Mouse (Mus musculus) erythroblast, adult 5-6 weeks (primary cell): ENCODE data around the gene Krt23. TPM values are rescaled to one million over a fixed set of nuclear protein-coding genes. Genes with fewer than 3 reads are reported as not detected.
A peak's percentile ranks its signal among the peaks of the same experiment; 100 is the strongest.

Experiments
- ATAC-seq: replicated peaks from 2 replicates; pipeline ENCODE4 v1.8.0; 2016; ENCODE audit warnings: moderate number of reproducible peaks, mild to moderate bottlenecking, moderate TSS enrichment, inconsistent platforms; ENCODE audit not compliant: poor library complexity, low FRiP score, severe bottlenecking
- total RNA-seq, 2 experiments: library from RNA; stranded (forward) in 1 of 2; stranded (reverse) in 1 of 2; fragments of 150-400 nt in 1 of 2; fragments of 200-764, 138-1000 nt in 1 of 2; gene quantifications; 2 replicates each; pipeline versions ENCODE4 v1.2.3 to v1.2.4; 2015 to 2017; ENCODE audit warnings: low replicate concordance in 2 of 2

Krt23 gene
- total RNA-seq (2015; ENCODE audit: low replicate concordance) (not detected in 2 replicates), total RNA-seq (2017; ENCODE audit: low replicate concordance) (not detected in 2 replicates)

DNA sequence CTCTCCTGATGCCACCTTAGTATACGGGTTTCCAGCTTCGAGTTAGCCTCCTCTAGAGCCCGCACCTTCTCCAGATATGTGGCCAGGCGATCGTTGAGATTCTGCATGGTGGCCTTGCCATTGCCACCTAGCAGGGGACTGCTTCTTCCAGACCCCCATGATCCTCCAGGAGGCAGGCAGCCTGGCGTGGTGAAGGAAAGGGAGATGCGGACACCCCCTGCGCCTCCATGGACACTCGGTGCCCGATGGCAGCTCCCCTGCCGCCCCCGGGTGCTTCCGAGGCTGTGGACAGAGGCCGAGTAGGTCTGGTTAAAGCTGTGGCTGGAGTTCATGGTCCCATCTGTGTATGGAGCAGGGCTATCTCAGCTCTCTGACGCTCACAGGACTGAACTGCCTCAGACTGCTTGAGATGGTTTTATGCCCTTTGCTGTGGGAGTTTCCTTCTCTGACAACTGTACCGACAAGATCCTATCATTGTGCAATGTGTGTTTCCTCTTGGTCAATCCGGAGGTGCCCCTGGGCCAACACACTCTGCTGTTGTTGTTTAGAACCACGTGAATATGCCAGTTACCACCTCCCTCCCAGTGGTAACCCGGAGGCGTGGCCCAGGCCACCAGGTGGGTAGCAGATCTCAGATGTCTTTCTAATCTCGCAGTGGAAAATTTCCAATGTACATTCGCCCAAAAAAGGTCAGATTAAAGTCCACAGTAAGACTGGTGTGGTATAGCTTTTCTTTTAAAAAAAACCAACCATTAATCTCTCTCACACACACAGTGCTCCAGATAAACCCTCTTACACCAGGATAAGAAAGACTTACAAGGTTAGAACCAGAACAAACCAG lies at the start of gene Krt23:
Gene Krt23 (minus strand): TSS at position 405 of the 841 bp plus-strand sequence.
- ATAC-seq = no peak

DNA sequence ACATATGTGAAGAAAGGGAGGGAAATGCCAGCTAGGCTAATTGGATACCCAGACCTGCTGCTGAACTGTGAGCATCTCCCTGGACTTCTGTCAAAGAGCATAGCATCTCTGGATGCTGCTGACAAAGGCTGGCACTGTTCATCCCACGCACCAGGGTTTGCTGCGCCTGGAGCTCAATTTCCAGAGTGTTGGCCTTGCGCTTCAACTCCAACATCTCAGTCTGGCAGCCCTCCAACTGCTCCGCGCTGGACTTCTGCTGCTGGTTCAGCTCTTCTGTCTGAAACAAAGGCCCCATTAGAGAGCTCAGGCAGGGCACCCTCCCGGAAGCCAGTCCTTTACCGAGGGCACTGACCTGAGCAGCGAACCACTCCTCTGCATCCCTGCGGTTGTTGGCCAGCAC lies 46.8 kb upstream of the Krt23 start:
- ATAC-seq = no peak

DNA sequence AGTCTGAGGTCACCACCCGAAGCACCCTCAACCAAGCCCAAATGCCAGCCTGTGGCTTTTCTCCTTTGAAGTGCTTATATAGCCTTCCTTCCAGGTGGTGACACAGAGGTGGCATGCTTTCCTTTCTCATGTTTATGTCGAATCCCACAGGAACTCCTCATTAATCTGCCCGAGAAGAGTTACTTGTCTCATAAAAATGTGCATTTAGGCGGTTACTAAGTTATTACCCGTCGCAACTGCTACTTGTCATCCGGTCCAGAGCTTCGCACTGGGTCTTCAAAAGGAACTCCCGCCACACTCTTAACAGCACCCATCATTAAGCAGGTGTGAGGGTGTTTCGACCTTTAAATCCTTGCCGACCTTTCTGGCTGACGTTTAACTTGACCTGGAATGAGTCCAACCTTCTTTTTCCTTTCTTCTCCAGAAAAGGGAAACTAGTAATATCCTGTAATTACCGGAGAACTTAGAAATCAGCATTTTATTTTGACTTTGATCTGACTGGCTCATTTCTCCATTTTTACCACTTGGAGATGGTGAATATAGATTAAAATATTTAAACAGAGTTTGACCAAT lies 28.4 kb upstream of the Krt23 start, which contains the start of gene Krt39:
Gene Krt39 (minus strand): TSS at position 51 of the 573 bp plus-strand sequence.
- ATAC-seq = no peak

DNA sequence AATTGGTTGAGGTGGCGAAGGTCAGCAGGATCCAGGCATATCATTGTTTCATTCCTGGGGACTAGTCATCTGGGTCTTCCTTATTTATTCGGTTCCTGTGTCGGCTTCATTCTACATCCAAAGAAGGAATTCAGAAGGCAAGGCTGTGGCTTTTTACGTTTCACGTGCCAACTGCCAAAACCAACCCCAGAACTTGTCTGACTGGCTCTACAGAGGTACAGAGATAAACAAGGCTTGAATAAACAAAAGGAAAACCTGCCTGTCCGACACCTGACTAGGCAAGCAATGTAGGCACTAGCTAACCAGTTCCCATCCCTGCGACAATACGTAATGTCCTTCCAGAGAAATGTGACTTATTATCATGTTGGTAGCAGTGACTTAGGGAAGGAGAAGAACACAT lies 21.2 kb upstream of the Krt23 start:
- no peak for ATAC-seq

DNA sequence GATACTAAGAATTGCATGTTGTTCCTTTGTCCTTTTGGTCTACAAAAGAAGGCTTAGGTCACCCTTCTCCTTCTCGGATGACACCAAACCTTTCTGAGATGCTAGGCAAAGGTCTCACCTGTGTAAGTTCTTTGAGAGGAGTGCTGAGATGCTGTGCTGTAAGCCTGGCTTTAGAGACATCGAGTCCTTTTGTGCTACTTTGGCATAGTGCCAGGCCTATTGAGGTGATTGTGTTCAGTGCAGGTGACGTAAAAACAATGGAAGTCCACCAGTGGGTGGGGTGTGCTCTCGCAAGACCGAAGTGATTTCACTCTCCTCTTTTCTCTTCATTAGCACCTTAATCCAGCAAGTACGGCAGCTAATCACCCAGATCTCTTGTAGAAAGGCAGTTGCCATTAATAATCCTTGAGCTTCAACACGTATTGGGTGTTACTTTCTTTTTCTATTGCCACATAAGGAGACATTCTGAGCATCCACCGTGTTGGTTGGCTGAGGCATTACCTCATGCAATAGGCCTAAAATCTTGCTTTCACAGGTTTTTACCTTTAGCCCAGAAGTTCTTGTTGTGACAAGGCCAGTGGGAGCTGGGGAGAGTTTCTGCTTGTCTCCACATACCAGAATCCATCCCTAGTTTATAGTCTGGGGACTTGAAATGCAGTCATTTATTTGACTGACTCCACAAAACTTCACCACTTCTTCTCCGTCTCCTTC lies 7.3 kb upstream of the Krt23 start:
- no peak for ATAC-seq

DNA sequence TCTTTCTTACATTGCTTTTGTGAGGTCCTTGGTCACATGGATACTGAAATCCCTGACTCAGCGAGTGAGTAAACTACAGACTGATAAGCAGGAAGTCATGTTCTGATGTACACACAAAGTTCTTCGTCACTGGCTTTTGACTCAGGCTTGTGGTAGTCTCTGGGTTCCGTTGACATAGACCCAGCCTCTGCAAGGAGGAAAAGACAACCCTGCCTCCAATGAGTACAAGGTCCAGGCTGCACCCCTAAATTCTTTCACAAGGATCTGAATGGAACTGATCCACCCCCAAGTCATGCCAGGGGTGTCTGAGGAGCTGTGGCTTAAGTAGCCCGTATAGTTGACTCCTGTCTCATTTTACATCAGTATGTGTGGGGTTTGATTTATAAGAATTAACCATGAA lies 3.5 kb upstream of the Krt23 start:
- no peak for ATAC-seq

DNA sequence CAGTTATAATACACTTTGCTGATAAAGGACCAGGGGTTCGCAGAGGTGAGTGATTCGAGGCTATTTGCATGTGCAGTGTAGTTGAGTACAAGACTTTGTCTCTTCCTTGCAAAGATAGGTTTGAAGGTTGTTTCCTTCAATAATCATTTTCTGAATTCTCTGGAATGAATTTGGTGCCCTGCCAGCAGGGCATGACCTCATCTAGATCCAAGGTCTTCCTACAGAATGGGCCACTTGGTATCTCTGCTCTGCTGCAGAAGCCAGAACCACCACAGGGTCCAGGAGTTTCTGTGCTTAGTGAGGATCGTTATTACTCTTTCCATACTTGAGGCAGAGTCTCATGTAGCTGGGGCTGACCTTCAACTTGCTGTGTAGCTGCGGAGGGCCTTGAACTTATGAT lies 1.8 kb upstream of the Krt23 start:
- ATAC-seq = no peak

DNA sequence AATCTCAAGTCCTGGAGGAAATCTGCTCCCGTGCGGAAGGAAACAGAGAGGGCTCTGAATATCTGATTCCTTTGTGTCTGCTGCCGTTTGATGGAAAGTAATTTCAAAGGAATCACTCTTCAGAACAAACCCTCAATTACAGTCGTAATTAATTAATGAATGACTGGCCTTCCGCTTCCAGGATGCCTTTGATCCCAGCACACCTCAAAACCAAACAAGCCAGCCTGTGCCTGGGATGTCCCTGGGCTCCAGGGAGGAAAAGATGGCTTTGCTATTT lies 575 bp upstream of the Krt23 start:
- ATAC-seq = no peak

DNA sequence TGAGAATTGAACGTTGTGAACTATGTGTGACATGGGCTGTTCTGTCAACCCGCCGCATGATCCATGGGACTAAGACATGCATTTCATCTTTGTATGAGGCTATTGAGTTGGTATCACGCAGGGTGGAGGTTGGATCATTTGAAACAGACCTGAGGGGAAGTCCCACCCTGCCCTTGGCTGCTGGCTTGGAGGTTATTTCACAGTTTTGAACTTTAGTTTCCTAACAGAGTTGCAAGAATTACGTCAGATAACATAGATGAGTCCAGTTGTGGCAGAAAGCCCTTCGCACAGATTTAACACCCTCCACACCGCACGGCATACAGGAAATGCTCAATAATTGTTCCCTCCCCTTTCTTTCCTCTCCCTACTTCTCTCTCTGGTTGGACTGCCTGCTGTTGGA lies 1.9 kb downstream of the Krt23 start:
- ATAC-seq = no peak

DNA sequence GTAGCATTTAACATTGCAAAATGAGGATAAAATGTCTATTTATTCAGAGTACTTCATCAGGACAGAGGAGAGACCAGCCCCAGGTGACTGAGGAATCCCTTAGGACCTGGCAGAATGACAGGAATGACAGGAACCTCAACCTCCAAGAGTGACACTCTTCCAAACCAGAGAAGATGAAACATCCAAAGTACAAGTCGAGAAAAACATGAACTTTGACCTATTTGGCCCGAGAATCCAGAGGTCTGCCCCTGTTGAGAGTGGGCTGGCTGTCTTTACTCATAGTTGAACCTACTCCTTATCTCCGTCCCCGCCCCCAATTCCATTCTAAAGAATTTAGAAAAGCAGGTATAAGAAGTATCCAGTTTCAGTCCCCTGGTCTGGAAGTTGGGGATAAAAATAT lies 2.3 kb downstream of the Krt23 start:
- no peak for ATAC-seq

DNA sequence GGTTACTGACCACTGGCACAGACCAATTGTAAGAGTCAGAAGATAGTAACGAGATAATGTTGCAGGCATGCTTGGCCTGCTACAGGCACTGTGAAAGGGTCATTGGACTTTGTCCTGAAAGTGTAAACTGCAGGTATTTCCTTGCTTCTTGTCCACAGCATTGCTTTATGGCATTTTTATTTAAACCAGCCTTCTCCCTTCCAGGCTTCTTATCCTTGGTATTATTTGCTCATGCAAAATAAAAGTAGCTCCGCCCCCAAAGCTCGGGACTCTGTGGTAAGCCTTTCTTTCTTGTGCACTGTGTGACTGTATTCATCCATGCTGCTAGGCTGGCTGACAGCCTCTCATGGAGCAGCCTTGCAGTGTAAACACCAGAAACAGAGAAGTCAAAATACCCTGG lies 3.7 kb downstream of the Krt23 start:
- no peak for ATAC-seq

DNA sequence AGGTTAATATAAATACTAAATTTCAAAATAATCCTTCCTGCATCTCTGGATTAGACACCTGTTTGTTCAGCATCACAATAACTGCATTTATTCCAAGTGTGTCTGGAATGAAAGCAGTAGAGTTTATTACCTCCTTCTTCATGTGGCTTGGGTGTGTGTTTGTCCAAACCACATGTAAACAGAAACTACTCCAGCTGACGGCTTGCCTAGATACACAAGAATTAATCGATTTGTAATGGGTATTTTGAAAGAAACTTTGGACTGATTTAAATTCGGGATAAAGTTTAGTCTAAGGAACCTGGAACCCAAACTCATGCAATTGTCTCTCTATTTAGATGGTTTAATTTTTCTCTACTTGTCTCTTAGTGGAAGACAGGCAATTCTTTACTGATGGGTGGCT lies 18.0 kb downstream of the Krt23 start:
- no peak for ATAC-seq

DNA sequence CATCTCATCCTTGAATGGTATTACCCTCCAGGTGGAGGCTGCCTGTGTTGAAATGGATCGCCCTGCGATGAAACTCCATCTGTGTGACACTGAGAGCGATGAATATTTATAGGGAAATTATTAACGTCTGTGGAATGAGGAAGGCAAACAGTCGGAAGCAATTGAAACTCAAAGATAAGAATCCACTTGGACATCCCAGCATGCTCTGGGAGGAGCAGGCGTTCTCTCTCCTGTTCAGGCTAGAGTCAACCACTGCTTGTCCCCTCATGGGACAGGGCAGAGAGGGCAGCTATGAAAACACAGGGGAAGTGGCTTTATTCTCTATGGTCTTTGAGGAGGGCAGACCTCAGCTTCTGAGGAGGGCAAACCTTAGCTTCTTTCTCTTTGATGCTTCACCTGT lies 19.5 kb downstream of the Krt23 start:
- ATAC-seq = no peak

DNA sequence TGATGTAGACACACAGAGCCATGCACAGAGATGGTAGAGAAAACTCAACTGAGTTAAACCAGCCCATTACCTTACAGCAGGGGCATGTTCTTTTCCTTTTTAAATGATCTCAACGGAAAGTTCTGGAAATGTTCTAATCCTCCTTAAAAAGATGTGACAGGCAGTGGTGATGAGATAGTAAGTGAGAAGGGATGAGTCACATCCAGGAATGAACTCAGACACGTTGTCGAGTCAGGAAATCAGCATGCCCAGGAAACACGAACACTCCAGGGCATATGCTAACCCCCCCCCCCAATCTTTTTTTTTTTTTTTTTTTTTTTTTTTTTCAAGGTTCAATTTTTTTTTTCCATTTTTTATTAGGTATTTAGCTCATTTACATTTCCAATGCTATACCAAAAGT lies 20.5 kb downstream of the Krt23 start:
- ATAC-seq = no peak

DNA sequence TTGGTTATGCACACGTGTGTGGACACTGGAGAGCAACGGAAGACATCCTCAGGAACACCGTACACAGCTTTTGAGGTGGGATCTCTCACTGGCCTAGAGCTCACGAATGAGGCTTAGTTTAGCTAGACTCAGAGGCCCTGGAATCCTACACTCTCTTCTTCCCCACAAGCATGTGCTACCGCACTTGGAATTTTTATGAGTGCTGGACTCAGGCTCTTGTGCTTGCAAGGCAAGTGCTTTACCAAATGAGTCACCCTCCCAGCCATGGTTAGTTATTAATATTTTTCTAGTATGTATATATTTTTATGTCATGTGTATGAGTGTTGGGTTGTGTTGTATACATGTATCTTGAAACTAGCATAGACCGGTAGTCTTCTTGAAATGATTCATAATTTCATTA lies 21.0 kb downstream of the Krt23 start:
- no peak for ATAC-seq

DNA sequence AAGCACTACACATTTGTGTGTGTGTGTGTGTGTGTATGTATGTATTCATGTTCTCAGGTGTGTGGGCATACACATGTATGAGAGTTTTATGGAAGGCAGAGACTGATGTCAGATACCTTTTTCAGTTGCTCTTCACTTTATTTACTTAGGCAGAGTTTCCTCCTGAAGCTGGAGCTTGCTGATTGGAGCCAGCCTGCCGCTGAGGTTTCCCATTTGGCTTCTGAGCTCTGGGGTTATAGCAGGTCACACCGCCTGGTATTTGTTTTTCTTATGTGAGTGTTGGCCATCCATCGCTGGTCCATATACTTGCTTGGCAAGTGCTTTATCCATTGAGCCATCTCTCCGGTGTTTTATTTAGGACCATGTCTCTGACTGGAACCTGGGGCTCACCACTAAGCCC lies 23.7 kb downstream of the Krt23 start:
- no peak for ATAC-seq

DNA sequence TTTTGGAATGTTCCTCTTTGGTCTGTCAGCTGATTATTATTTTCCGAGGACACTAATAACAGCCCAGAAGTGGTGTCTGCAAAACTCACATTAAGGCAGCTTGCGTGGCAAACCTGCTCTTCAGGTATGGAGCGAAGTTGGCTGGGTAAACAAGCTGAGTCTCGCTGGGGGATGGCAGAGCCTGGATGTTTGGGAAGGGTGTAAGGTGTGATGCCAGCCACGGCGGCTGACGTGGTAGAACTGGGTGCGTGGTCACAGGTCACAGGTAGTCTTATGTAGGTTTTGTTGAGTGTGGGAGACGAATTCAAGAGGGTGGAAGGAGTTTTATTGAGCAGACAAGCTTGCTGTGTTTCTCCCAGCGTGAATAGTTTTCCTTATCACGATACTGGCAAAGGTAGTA lies 24.4 kb downstream of the Krt23 start:
- no peak for ATAC-seq

DNA sequence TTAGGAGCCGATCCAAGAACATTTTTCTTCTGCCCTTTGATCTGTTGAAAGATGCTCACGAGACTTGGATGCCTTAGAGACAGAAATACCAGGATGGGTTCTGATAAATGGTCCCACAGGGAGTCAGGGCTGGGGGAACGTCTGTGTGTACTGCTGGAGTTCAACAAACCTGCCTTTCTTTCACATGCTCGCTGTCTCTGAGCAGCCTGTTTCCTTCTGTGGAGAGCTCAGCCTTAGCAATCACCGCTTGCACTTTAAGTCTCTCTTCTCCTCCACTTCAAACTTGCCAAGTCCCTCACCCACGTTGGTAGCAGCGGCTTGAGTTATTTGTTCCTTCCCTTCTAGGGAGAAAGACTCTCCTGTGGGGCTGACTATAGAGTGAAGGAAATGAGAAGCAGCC lies 26.6 kb downstream of the Krt23 start:
- no peak for ATAC-seq

DNA sequence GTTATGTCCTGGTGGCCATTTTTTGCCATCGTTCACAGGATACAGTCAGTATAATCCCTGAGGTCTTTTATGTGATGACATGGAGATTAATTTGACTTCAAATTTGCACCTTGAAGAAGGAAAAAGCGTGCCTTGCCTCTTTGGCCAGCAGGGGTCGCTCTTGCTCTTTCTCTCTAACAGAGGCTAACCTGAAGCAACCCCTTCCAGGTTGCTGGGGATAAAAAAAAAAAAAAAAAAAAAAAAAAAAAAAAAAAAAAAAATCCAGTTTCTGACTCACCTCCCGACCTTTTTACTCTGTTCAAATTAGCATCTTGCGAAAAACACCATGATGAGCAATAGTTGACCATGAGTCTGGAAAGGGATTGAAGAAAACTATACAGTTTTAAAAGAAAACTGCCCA lies 28.1 kb downstream of the Krt23 start:
- peak; percentile 60; the same call in 1 of the 2 replicates for ATAC-seq

DNA sequence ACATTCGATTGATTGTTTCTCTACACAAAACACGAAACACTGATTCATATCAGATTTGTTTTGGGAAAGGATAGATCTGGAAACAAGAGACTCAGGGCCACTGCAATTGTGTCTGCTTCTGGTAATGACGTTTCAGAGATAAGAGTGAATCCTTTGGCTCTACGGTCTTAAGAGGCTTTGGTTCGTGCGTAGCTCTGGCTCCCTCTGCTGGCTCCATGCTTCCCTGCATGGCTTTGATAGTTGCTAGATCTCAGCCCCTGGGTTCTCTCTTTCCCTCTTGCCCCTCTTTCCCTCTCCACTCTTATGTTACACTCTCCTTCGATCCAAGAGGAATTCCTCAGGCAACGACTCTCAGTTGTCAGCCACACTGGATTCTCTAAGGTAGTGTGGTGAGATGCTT lies 29.8 kb downstream of the Krt23 start:
- no peak for ATAC-seq

DNA sequence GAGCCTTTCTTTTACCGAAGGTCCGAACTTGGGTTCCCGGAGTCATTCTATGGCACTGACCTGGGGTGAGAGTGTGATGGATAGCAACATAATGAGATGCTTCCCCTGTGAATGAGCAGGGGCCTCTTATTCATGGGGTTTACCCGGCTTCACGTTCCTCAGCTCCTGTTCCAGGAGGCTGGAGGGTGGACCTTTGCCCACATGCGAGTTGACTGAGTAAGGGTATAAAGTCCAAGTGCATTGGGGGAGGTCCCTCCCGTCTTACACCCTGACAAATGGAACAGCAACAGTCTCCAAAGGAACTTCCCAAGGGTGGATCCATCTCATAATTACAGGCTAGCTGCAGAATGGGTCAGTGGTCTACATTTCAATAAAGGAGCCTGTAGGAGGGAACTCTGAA lies 31.2 kb downstream of the Krt23 start:
- no peak for ATAC-seq
